In the genomic region with DNA sequence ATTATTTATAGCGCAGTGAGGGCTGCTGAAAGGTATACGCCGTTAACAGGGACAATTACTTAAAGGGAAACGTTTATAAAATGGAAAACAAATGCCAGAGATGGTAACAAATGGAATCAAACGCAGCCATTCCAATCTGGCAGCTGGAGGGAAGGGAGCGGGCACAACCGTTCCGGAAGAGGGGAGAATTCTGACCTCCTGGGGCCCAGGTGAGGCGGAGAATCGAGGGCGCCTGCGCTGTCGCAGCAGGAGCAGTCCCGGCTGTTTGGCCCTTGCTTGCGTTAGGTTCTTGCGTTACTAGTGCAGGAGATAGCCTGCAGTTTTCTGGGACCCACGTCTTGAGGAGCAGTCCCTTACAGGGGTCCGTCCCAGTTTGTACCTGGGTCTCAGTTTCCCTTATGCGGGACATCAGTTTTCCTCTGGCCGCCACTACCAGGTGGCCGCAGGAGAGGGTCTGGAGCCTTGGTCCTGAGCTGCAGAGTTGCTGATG, we compare ENCODE assay signal across 19 mouse cellular contexts. TPM values are rescaled to one million over a fixed set of nuclear protein-coding genes. Genes with fewer than 3 reads are reported as not detected.
DNase-seq lines count a peak whose midpoint lies in the region; ATAC-seq lines count a peak whose summit lies in the region.
"Had no signal": no experiment of that assay in that cellular context is flagged by ENCODE, and none has a peak within 500 bp of the region (broad histone marks: within the 10 kb centered on the region; RNA-seq: fewer than 3 reads in every experiment).

No protein-coding gene starts in this region.

- no peak overlapping the region for H3K4me2 ChIP-seq in forebrain, embryonic 16.5 days (ENCODE audit: low read length)
- no peak overlapping the region for H3K4me2 ChIP-seq in midbrain, embryonic 14.5 days (ENCODE audit: low read length)
- no peak overlapping the region for H3K4me2 ChIP-seq in midbrain, embryonic 16.5 days (ENCODE audit: low read length)
- 0 out of 2 replicates have a peak overlapping the region, but pooled peaks have one; percentile 18 for H3K4me2 ChIP-seq in neural tube, embryonic 12.5 days (replicated peaks)
- H3K4me2 ChIP-seq: forebrain, embryonic 13.5 days; kidney, embryonic 15.5 days; liver, embryonic 12.5 days; lung, embryonic 15.5 days had no signal

- no peak overlapping the region for H3K9ac ChIP-seq in forebrain, embryonic 16.5 days (replicated peaks; ENCODE audit: low read depth, low read length)
- no peak overlapping the region for H3K9ac ChIP-seq in midbrain, embryonic 14.5 days (replicated peaks; ENCODE audit: low read length)
- no peak overlapping the region for H3K9ac ChIP-seq in midbrain, embryonic 16.5 days (ENCODE audit: low read depth, low read length)
- H3K9ac ChIP-seq in neural tube, embryonic 12.5 days: no peak overlapping the region
- H3K9ac ChIP-seq: forebrain, embryonic 13.5 days; kidney, embryonic 15.5 days; liver, embryonic 12.5 days; lung, embryonic 15.5 days had no signal

- DNase-seq in forebrain, embryonic 10.5 days (ENCODE audit: extremely low spot score, low spot score): peak; percentile 34
- DNase-seq in midbrain, embryonic 14.5 days: peak; percentile 45
- DNase-seq in embryonic facial prominence, embryonic 10.5 days (ENCODE audit: low spot score): peak; percentile 55
- DNase-seq in testis, postnatal 14 days (ENCODE audit: low spot score): no peak
- DNase-seq: adrenal gland, adult 2 months; cerebellum, adult 18-20 months; gastrocnemius, postnatal 36 days; right cerebral cortex, adult 18-20 months; thymus, adult 18-20 months had no signal

- no peak overlapping the region for H3K27ac ChIP-seq in forebrain, embryonic 10.5 days
- no peak overlapping the region for H3K27ac ChIP-seq in forebrain, embryonic 16.5 days (ENCODE audit: low read length)
- no peak overlapping the region for H3K27ac ChIP-seq in midbrain, embryonic 14.5 days (replicated peaks; ENCODE audit: low read depth, low read length)
- H3K27ac ChIP-seq in midbrain, embryonic 16.5 days (ENCODE audit: low read length): no peak overlapping the region
- no peak overlapping the region for H3K27ac ChIP-seq in embryonic facial prominence, embryonic 10.5 days (replicated peaks)
- no peak overlapping the region for H3K27ac ChIP-seq in neural tube, embryonic 12.5 days
- H3K27ac ChIP-seq: forebrain, embryonic 13.5 days; kidney, embryonic 15.5 days; liver, embryonic 12.5 days; lung, embryonic 15.5 days had no signal

- WGBS in forebrain, embryonic 10.5 days: under 1% methylated on average over 21 of the region's 21 CpGs
- 2% methylated on average over 21 of the region's 21 CpGs for WGBS in forebrain, embryonic 16.5 days
- WGBS in midbrain, embryonic 14.5 days: 1% methylated on average over 21 of the region's 21 CpGs
- WGBS in midbrain, embryonic 16.5 days: 1% methylated on average over 21 of the region's 21 CpGs
- 1% methylated on average over 21 of the region's 21 CpGs for WGBS in embryonic facial prominence, embryonic 10.5 days
- 1% methylated on average over 21 of the region's 21 CpGs for WGBS in neural tube, embryonic 12.5 days

- H3K4me3 ChIP-seq in forebrain, embryonic 10.5 days: no peak overlapping the region
- no peak overlapping the region for H3K4me3 ChIP-seq in forebrain, embryonic 16.5 days (replicated peaks; ENCODE audit: low read length)
- no peak overlapping the region for H3K4me3 ChIP-seq in midbrain, embryonic 14.5 days (replicated peaks; ENCODE audit: low read depth, low read length)
- H3K4me3 ChIP-seq in midbrain, embryonic 16.5 days (ENCODE audit: low read depth, low read length): no peak overlapping the region
- H3K4me3 ChIP-seq in embryonic facial prominence, embryonic 10.5 days: no peak overlapping the region
- H3K4me3 ChIP-seq in neural tube, embryonic 12.5 days: no peak overlapping the region
- H3K4me3 ChIP-seq: forebrain, embryonic 13.5 days; kidney, embryonic 15.5 days; liver, embryonic 12.5 days; lung, embryonic 15.5 days had no signal

- H3K4me1 ChIP-seq in forebrain, embryonic 10.5 days: peaks cover 13% of the 10 kb centered on the region
- H3K4me1 ChIP-seq in forebrain, embryonic 16.5 days (replicated peaks; ENCODE audit: control insufficient read depth, insufficient read depth, low read length): peaks cover under 1% of the 10 kb centered on the region; the same call in 1 of the 2 replicates
- H3K4me1 ChIP-seq in midbrain, embryonic 14.5 days (ENCODE audit: control insufficient read depth, insufficient read depth, low read length): peaks cover 4% of the 10 kb centered on the region; the same call in 1 of the 2 replicates
- H3K4me1 ChIP-seq in midbrain, embryonic 16.5 days (ENCODE audit: control insufficient read depth, insufficient read depth, low read length): no peaks in the 10 kb centered on the region; the same call in 1 of the 2 replicates
- H3K4me1 ChIP-seq in embryonic facial prominence, embryonic 10.5 days: peaks cover 1% of the 10 kb centered on the region
- peaks cover 13% of the 10 kb centered on the region for H3K4me1 ChIP-seq in neural tube, embryonic 12.5 days

- no peaks in the 10 kb centered on the region for H3K9me3 ChIP-seq in forebrain, embryonic 10.5 days
- no peaks in the 10 kb centered on the region; the same call in 1 of the 2 replicates for H3K9me3 ChIP-seq in forebrain, embryonic 16.5 days (ENCODE audit: control insufficient read depth, low read length)
- H3K9me3 ChIP-seq in midbrain, embryonic 14.5 days (ENCODE audit: control insufficient read depth, low read length): no peaks in the 10 kb centered on the region
- H3K9me3 ChIP-seq in midbrain, embryonic 16.5 days (replicated peaks; ENCODE audit: control insufficient read depth, low read length, poor library complexity, severe bottlenecking): no peaks in the 10 kb centered on the region
- H3K9me3 ChIP-seq in embryonic facial prominence, embryonic 10.5 days: no peaks in the 10 kb centered on the region
- H3K9me3 ChIP-seq in neural tube, embryonic 12.5 days: no peaks in the 10 kb centered on the region
- H3K9me3 ChIP-seq: forebrain, embryonic 13.5 days; kidney, embryonic 15.5 days; liver, embryonic 12.5 days; lung, embryonic 15.5 days had no signal

- H3K27me3 ChIP-seq in forebrain, embryonic 10.5 days (ENCODE audit: poor library complexity, severe bottlenecking): peaks cover 99% of the 10 kb centered on the region
- peaks cover 85% of the 10 kb centered on the region for H3K27me3 ChIP-seq in forebrain, embryonic 16.5 days (replicated peaks; ENCODE audit: control insufficient read depth, insufficient read depth, low read length)
- peaks cover 95% of the 10 kb centered on the region for H3K27me3 ChIP-seq in midbrain, embryonic 14.5 days (ENCODE audit: control insufficient read depth, insufficient read depth, low read length)
- H3K27me3 ChIP-seq in midbrain, embryonic 16.5 days (ENCODE audit: control insufficient read depth, insufficient read depth, low read depth, low read length): peaks cover 66% of the 10 kb centered on the region
- peaks cover 99% of the 10 kb centered on the region for H3K27me3 ChIP-seq in embryonic facial prominence, embryonic 10.5 days (replicated peaks; ENCODE audit: low read depth, poor library complexity, severe bottlenecking)
- H3K27me3 ChIP-seq in neural tube, embryonic 12.5 days (replicated peaks): peaks cover 83% of the 10 kb centered on the region

- ATAC-seq in forebrain, embryonic 16.5 days: no peak
- ATAC-seq in midbrain, embryonic 14.5 days (ENCODE audit: low FRiP score, low TSS enrichment): no peak
- no peak for ATAC-seq in midbrain, embryonic 16.5 days
- ATAC-seq in neural tube, embryonic 12.5 days (ENCODE audit: low FRiP score, low read depth): no peak
- no peak for ATAC-seq in activated CD4-positive, CD25-positive, alpha-beta regulatory T cell, adult 4 months
- ATAC-seq: forebrain, embryonic 13.5 days; liver, embryonic 12.5 days had no signal

- no peaks in the 10 kb centered on the region for H3K36me3 ChIP-seq in forebrain, embryonic 10.5 days (replicated peaks)
- no peaks in the 10 kb centered on the region for H3K36me3 ChIP-seq in forebrain, embryonic 16.5 days (ENCODE audit: control insufficient read depth, insufficient read depth)
- no peaks in the 10 kb centered on the region for H3K36me3 ChIP-seq in midbrain, embryonic 14.5 days (ENCODE audit: control insufficient read depth, insufficient read depth, low read length)
- no peaks in the 10 kb centered on the region for H3K36me3 ChIP-seq in midbrain, embryonic 16.5 days (ENCODE audit: control insufficient read depth, insufficient read depth, low read length)
- H3K36me3 ChIP-seq in embryonic facial prominence, embryonic 10.5 days (replicated peaks): no peaks in the 10 kb centered on the region
- H3K36me3 ChIP-seq in neural tube, embryonic 12.5 days: no peaks in the 10 kb centered on the region
- H3K36me3 ChIP-seq: kidney, embryonic 15.5 days; liver, embryonic 12.5 days; lung, embryonic 15.5 days had no signal

RNA-seq across cellular contexts. Expression of gene Evx1, which starts 8.6 kb away (rescaled TPM):
- polyA plus RNA-seq in forebrain, embryonic 10.5 days (2016; fragmentation: Nextera tagmentation; extraction: Ambion mirVana): not detected in 2 replicates
- 0.19 TPM in 1 of 2 replicates, not detected in the other for polyA plus RNA-seq in forebrain, embryonic 16.5 days (2015; fragmentation: Nextera tagmentation; extraction: Ambion mirVana)
- 1.3 and 1.5 TPM in 2 replicates for polyA plus RNA-seq in midbrain, embryonic 14.5 days (2014; fragmentation: Nextera tagmentation; extraction: Ambion mirVana)
- polyA plus RNA-seq in midbrain, embryonic 16.5 days (2015; fragmentation: Nextera tagmentation; extraction: Ambion mirVana): 0.46 and 0.48 TPM in 2 replicates
- polyA plus RNA-seq in embryonic facial prominence, embryonic 10.5 days (2016; fragmentation: Nextera tagmentation; extraction: Ambion mirVana): 0.19 and 0.80 TPM in 2 replicates
- 4.1 and 4.5 TPM in 2 replicates for polyA plus RNA-seq in neural tube, embryonic 12.5 days (2016; fragmentation: Nextera tagmentation; extraction: Ambion mirVana)
- polyA plus RNA-seq in activated CD4-positive, CD25-positive, alpha-beta regulatory T cell, adult 4 months (2017; shearing (Covaris generic)): not detected
- polyA plus RNA-seq: adrenal gland, adult 2 months; forebrain, embryonic 13.5 days; heart, postnatal 0 days; small intestine, adult 2 months had no signal
